Mouse (Mus musculus) midbrain, embryonic 16.5 days (tissue): ENCODE data around the gene Dmrt3. TPM values are rescaled to one million over a fixed set of nuclear protein-coding genes. Genes with fewer than 3 reads are reported as not detected.

Experiments used
- ATAC-seq: fragments of 200-750 bp; cut with Nextera tagmentation; 2 replicates; pipeline ENCODE4 v1.8.0; 2017; ENCODE audit warnings: moderate TSS enrichment
- H3K27ac ChIP-seq: fragments of 300-500 bp; sonication (generic); 2 replicates; pipeline ENCODE4 v1.5.1; 2014; ENCODE audit warnings: mild to moderate bottlenecking, low read length, mixed read lengths
- H3K27me3 ChIP-seq: fragments of 300-500 bp; sonication (generic); 2 replicates; pipeline ENCODE4 v1.6.1; 2014; ENCODE audit warnings: low read depth, low read length, mixed read lengths; ENCODE audit not compliant: control insufficient read depth, insufficient read depth
- H3K36me3 ChIP-seq: fragments of 300-500 bp; sonication (generic); 2 replicates; pipeline ENCODE4 v1.6.1; 2014; ENCODE audit warnings: mild to moderate bottlenecking, low read length, moderate library complexity, mixed read lengths; ENCODE audit not compliant: control insufficient read depth, insufficient read depth
- H3K4me1 ChIP-seq: fragments of 300-500 bp; sonication (generic); 2 replicates; pipeline ENCODE4 v1.6.1; 2014; ENCODE audit warnings: mild to moderate bottlenecking, low read length, mixed read lengths; ENCODE audit not compliant: control insufficient read depth, insufficient read depth
- H3K4me2 ChIP-seq: fragments of 300-500 bp; sonication (generic); 2 replicates; pipeline ENCODE4 v1.6.1; 2014; ENCODE audit warnings: mild to moderate bottlenecking, low read length, mixed read lengths
- H3K4me3 ChIP-seq: fragments of 300-500 bp; sonication (generic); 2 replicates; pipeline ENCODE4 v1.5.1; 2014; ENCODE audit warnings: low read depth, mild to moderate bottlenecking, low read length, moderate library complexity, mixed read lengths
- H3K9ac ChIP-seq: fragments of 300-500 bp; sonication (generic); 2 replicates; pipeline ENCODE4 v1.6.1; 2014; ENCODE audit warnings: low read depth, low read length, mixed read lengths
- H3K9me3 ChIP-seq: fragments of 300-500 bp; sonication (generic); replicated peaks from 2 replicates; pipeline ENCODE4 v1.6.1; 2014; ENCODE audit warnings: mild to moderate bottlenecking, low read length, mixed read lengths; ENCODE audit not compliant: control insufficient read depth, poor library complexity, severe bottlenecking
- WGBS: fragments of 180-500 bp; shearing (Covaris S2); extraction: QIAGEN DNeasy Blood & Tissue Kit; methylation state at CpG from one replicate; pipeline ENCODE4 v1.1.7; 2014; 5-methylcytosine and 5-hydroxymethylcytosine counted together
- polyA plus RNA-seq: library from polyadenylated mRNA; unstranded; fragments of >200 nt; fragmentation: Nextera tagmentation; extraction: Ambion mirVana; gene quantifications from 2 replicates; pipeline ENCODE4 v1.2.1, GENCODE M21; 2015

Dmrt3 gene
- polyA plus RNA-seq, 1 experiment from 2014 or later, result not detected

GRCm38 (mm10) chr19:25647136-25647535 is 37.0 kb downstream of the Dmrt3 start:
- Histone ChIP-seq H3K27ac (no peak overlapping the region), H3K9me3 (no peaks in the 10 kb centered on the region), H3K9ac (no peak overlapping the region), H3K36me3 (no peaks in the 10 kb centered on the region), H3K27me3 (no peaks in the 10 kb centered on the region), H3K4me3 (no peak overlapping the region), H3K4me1 (no peaks in the 10 kb centered on the region), H3K4me2 (no peak overlapping the region)
- WGBS, result 62% methylated on average over 3 of the region's 3 CpGs
- no peak for ATAC-seq

GRCm38 (mm10) chr19:25648701-25649100 is 38.6 kb downstream of the Dmrt3 start:
- no peaks in the 10 kb centered on the region for H3K4me1 ChIP-seq
- no peak overlapping the region for H3K4me3 ChIP-seq
- H3K27ac ChIP-seq, result no peak overlapping the region
- no peaks in the 10 kb centered on the region for H3K27me3 ChIP-seq
- H3K4me2 ChIP-seq, result no peak overlapping the region
- WGBS, result 69% methylated on average over 4 of the region's 4 CpGs
- no peak for ATAC-seq
- H3K9ac ChIP-seq, result no peak overlapping the region
- H3K9me3 ChIP-seq, result no peaks in the 10 kb centered on the region
- H3K36me3 ChIP-seq, result no peaks in the 10 kb centered on the region

- Histone ChIP-seq H3K4me3 (no peak overlapping the region), H3K4me2 (no peak overlapping the region), H3K27me3 (no peaks in the 10 kb centered on the region), H3K9me3 (no peaks in the 10 kb centered on the region), H3K9ac (no peak overlapping the region), H3K4me1 (no peaks in the 10 kb centered on the region), H3K36me3 (no peaks in the 10 kb centered on the region), H3K27ac (no peak overlapping the region)
- no peak for ATAC-seq
- WGBS, result 86% methylated on average over 10 of the region's 10 CpGs
These were observed 40.4 kb downstream of the Dmrt3 start for GRCm38 (mm10) chr19:25650474-25650873.

GRCm38 (mm10) chr19:25652560-25652959 is 42.5 kb downstream of the Dmrt3 start:
- Histone ChIP-seq H3K9me3 (no peaks in the 10 kb centered on the region), H3K4me3 (no peak overlapping the region), H3K27me3 (no peaks in the 10 kb centered on the region), H3K4me1 (no peaks in the 10 kb centered on the region), H3K27ac (no peak overlapping the region), H3K36me3 (no peaks in the 10 kb centered on the region), H3K4me2 (no peak overlapping the region), H3K9ac (no peak overlapping the region)
- no peak for ATAC-seq
- WGBS, result 81% methylated on average over 5 of the region's 5 CpGs

- Histone ChIP-seq H3K9ac (no peak overlapping the region), H3K4me2 (no peak overlapping the region), H3K9me3 (no peaks in the 10 kb centered on the region), H3K27ac (no peak overlapping the region), H3K4me3 (no peak overlapping the region), H3K36me3 (no peaks in the 10 kb centered on the region), H3K4me1 (no peaks in the 10 kb centered on the region), H3K27me3 (no peaks in the 10 kb centered on the region)
- 62% methylated on average over 12 of the region's 12 CpGs for WGBS
- ATAC-seq, result no peak
These were observed 44.1 kb downstream of the Dmrt3 start for GRCm38 (mm10) chr19:25654034-25654749.

- Histone ChIP-seq H3K4me3 (no peak overlapping the region), H3K4me1 (peaks cover 4% of the 10 kb centered on the region; the same call in 1 of the 2 replicates), H3K27ac (no peak overlapping the region), H3K9ac (no peak overlapping the region), H3K36me3 (no peaks in the 10 kb centered on the region), H3K4me2 (no peak overlapping the region), H3K27me3 (peaks cover 53% of the 10 kb centered on the region), H3K9me3 (no peaks in the 10 kb centered on the region)
- ATAC-seq, result no peak
- WGBS, result 1% methylated on average over 31 of the region's 31 CpGs
These were observed 55.6 kb downstream of the Dmrt3 start for GRCm38 (mm10) chr19:25665486-25666339.

- no peak overlapping the region for H3K9ac ChIP-seq
- no peak for ATAC-seq
- H3K27me3 ChIP-seq, result peaks cover 61% of the 10 kb centered on the region
- H3K36me3 ChIP-seq, result no peaks in the 10 kb centered on the region
- H3K4me1 ChIP-seq, result peaks cover 11% of the 10 kb centered on the region
- no peaks in the 10 kb centered on the region; the same call in 1 of the 2 replicates for H3K9me3 ChIP-seq
- H3K4me3 ChIP-seq, result no peak overlapping the region
- H3K4me2 ChIP-seq, result no peak overlapping the region
- no peak overlapping the region for H3K27ac ChIP-seq
- WGBS, result 23% methylated on average over 4 of the region's 4 CpGs
These were observed 57.7 kb downstream of the Dmrt3 start for GRCm38 (mm10) chr19:25667836-25668235.

- no peaks in the 10 kb centered on the region for H3K36me3 ChIP-seq
- 0% methylated on average over 3 of the region's 3 CpGs for WGBS
- no peak overlapping the region for H3K4me2 ChIP-seq
- H3K9me3 ChIP-seq, result no peaks in the 10 kb centered on the region; the same call in 1 of the 2 replicates
- peaks cover 19% of the 10 kb centered on the region for H3K4me1 ChIP-seq
- no peak for ATAC-seq
- no peak overlapping the region for H3K27ac ChIP-seq
- no peak overlapping the region for H3K4me3 ChIP-seq
- peaks cover 74% of the 10 kb centered on the region for H3K27me3 ChIP-seq
- no peak overlapping the region for H3K9ac ChIP-seq
These were observed 59.6 kb downstream of the Dmrt3 start for GRCm38 (mm10) chr19:25669593-25670248.
